In genomic region chr12:114462566-114462965, GRCm38 (mm10) we compare ENCODE assay signal across 33 mouse cellular contexts.
"Had no signal": no experiment of that assay in that cellular context is flagged by ENCODE, and none has a peak within 500 bp of the region (broad histone marks: within the 10 kb centered on the region; RNA-seq: fewer than 3 reads in every experiment).

No protein-coding gene starts in this region.

- H3K4me2 ChIP-seq: limb, embryonic 12.5 days; limb, embryonic 13.5 days; limb, embryonic 15.5 days; liver, embryonic 11.5 days; liver, embryonic 12.5 days; liver, embryonic 13.5 days; liver, embryonic 15.5 days; lung, embryonic 14.5 days; lung, embryonic 15.5 days; midbrain, embryonic 11.5 days; midbrain, embryonic 12.5 days; midbrain, embryonic 13.5 days; midbrain, embryonic 15.5 days; neural tube, embryonic 12.5 days; neural tube, embryonic 13.5 days had no signal

- H3K27me3 ChIP-seq: limb, embryonic 12.5 days; limb, embryonic 13.5 days; limb, embryonic 15.5 days; liver, embryonic 12.5 days; liver, embryonic 13.5 days; liver, embryonic 15.5 days; lung, embryonic 15.5 days; megakaryocyte, embryonic 14.5 days; midbrain, embryonic 12.5 days; midbrain, embryonic 13.5 days; midbrain, embryonic 15.5 days; neural tube, embryonic 12.5 days; neural tube, embryonic 13.5 days had no signal

- H3K27ac ChIP-seq: limb, embryonic 10.5 days; limb, embryonic 12.5 days; limb, embryonic 13.5 days; limb, embryonic 15.5 days; liver, embryonic 12.5 days; liver, embryonic 13.5 days; liver, embryonic 14.5 days; liver, embryonic 15.5 days; lung, embryonic 15.5 days; macrophage; midbrain, embryonic 10.5 days; midbrain, embryonic 12.5 days; midbrain, embryonic 13.5 days; midbrain, embryonic 15.5 days; neural tube, embryonic 12.5 days; neural tube, embryonic 13.5 days had no signal

- H3K9me3 ChIP-seq: limb, embryonic 15.5 days; liver, embryonic 15.5 days; lung, embryonic 15.5 days had no signal

- H3K9ac ChIP-seq: limb, embryonic 12.5 days; limb, embryonic 13.5 days; limb, embryonic 15.5 days; liver, embryonic 12.5 days; liver, embryonic 13.5 days; liver, embryonic 14.5 days; liver, embryonic 15.5 days; liver, postnatal 0 days; lung, embryonic 14.5 days; lung, embryonic 15.5 days; midbrain, embryonic 12.5 days; midbrain, embryonic 13.5 days; midbrain, embryonic 15.5 days; neural tube, embryonic 12.5 days; neural tube, embryonic 13.5 days had no signal

- H3K36me3 ChIP-seq: limb, embryonic 10.5 days; limb, embryonic 12.5 days; limb, embryonic 13.5 days; limb, embryonic 15.5 days; liver, embryonic 12.5 days; liver, embryonic 13.5 days; liver, embryonic 15.5 days; lung, embryonic 15.5 days; midbrain, embryonic 10.5 days; midbrain, embryonic 12.5 days; midbrain, embryonic 13.5 days; midbrain, embryonic 15.5 days; neural tube, embryonic 12.5 days; neural tube, embryonic 13.5 days had no signal

- H3K4me1 ChIP-seq: limb, embryonic 10.5 days; limb, embryonic 12.5 days; limb, embryonic 13.5 days; limb, embryonic 15.5 days; liver, embryonic 12.5 days; liver, embryonic 13.5 days; liver, embryonic 15.5 days; lung, embryonic 15.5 days; megakaryocyte, embryonic 14.5 days; midbrain, embryonic 10.5 days; midbrain, embryonic 12.5 days; midbrain, embryonic 13.5 days; midbrain, embryonic 15.5 days; neural tube, embryonic 12.5 days; neural tube, embryonic 13.5 days had no signal

- H3K4me3 ChIP-seq: limb, embryonic 10.5 days; limb, embryonic 12.5 days; limb, embryonic 13.5 days; limb, embryonic 15.5 days; liver, embryonic 12.5 days; liver, embryonic 13.5 days; liver, embryonic 15.5 days; lung, embryonic 15.5 days; megakaryocyte, embryonic 14.5 days; midbrain, embryonic 10.5 days; midbrain, embryonic 12.5 days; midbrain, embryonic 13.5 days; midbrain, embryonic 15.5 days; myocyte; neural tube, embryonic 12.5 days; neural tube, embryonic 13.5 days had no signal

- DNase-seq: left cerebral cortex, postnatal 4 days; liver; liver, embryonic 13.5 days; liver, postnatal 0 days; lung, adult 18-20 months; lung, adult 2 months; lung, embryonic 14.5 days; lung, postnatal 10 days; lung, postnatal 14 days; lung, postnatal 36 days; lung, postnatal 4 days; midbrain, embryonic 14.5 days had no signal

- ATAC-seq: liver, embryonic 12.5 days; liver, postnatal 0 days; lung, postnatal 0 days; midbrain, embryonic 13.5 days; midbrain, embryonic 15.5 days; midbrain, embryonic 16.5 days had no signal
